Mouse (Mus musculus) adrenal gland, adult 2 months (tissue): ENCODE measurements around the gene Arrdc1. TPM values are rescaled to one million over a fixed set of nuclear protein-coding genes. Genes with fewer than 3 reads are reported as not detected.

Source experiments
- DNase-seq: peaks from one replicate; pipeline ENCODE4 v3.0.0; 2021
- polyA plus RNA-seq: library from polyadenylated mRNA; depleted of rRNA; stranded (reverse); fragments of >200 nt; gene quantifications from 2 replicates; pipeline ENCODE4 v1.2.3, GENCODE M21; 2012
- total RNA-seq, 2 experiments: library from RNA; stranded (reverse); gene quantifications; 2 replicates each; pipeline ENCODE4 v1.2.3; 2021

Gene Arrdc1
- total and polyA plus RNA-seq, 3 experiments: 12.8 to 50.6 (median 15.9) TPM

- DNase-seq: no peak
Observed at GRCm38 (mm10) chr2:24923561-24923960, 11.5 kb downstream of the Arrdc1 start.

GRCm38 (mm10) chr2:24919839-24920175 lies 15.2 kb downstream of the Arrdc1 start:
- DNase-seq: no peak

DNA sequence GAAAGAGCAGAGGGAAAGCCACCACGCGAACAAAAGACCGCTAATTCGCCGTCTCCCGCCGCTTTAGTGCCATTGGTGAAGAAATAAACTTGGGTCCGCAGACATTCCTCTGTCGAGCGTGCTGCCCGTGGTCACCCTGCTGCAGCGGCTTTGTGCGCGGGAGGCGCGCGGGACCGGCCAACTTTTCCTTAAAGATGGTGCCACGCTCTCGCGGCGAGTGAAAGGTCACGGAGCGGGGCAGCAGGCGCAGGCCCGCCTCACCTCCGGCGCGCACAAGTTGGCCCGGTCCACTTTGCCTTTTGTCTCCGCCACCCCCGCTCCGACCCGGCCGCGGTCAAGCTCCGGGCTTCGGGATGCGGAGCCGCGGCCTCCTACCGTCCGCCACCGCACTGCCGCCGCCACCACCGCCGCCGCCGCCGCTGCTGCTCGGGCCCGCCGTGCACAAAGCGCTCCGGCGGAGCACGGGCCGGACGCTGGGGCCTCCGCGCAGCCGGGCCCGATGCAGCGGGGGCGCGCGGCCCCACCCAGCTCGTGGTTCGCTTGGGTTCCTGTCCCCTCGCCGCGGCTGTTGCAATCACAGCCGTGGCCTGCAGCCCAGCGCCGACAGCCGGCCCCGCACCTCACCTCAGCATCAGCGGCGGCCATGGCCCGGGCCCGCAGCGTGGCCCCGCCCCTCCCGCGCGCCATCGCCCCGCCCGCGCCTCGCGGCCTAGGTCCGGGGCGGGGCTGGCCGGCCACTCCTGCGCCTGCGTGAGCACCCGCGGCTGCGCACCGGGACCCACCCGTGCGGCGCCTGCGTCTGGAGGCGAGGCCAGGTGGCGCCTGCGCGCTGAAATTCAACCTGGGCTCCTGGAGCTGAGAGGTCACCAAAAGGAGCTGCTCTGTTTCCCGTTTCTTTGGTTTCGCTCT lies 15.9 kb downstream of the Arrdc1 start, which contains the start of gene Ehmt1:
Gene Ehmt1 (minus strand): TSS at position 685 of the 909 bp plus-strand sequence.
- DNase-seq: peak; percentile 98

DNA sequence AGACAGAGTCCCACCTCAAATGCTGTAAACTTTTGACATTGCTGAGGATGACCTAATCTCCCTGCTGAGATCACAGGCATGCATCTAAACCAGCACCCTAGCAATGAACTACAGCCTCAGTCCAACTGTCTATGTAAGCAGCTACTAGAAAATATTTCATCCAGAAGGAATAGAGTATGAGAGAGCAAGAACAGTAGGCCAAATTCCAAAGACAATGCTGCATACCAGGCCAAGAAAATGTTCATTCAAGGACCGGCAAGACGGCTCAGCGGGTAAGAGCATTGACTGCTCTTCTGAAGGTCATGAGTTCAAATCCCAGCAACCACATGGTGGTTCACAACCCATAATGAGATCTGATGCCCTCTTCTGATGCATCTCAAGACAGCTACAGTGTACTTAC lies 20.3 kb downstream of the Arrdc1 start:
- DNase-seq: no peak

DNA sequence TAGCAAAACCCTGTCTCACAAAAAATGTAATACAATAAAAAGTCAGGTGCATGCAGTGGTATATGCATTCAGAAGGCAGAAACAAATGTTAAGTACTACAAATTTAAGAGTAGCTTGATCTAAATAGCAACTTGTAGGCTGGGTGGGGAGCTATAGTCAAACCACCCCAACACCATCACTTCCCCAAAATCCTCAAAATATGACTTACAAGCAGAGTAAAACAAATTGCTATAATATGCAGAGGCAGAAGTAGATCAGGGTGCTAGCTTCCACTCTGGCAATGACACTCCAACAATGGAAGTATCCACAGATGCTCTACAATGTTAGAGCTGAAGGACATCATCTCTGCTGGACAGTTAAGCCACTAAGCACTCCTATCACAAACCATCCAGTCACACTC lies 22.5 kb downstream of the Arrdc1 start:
- no peak for DNase-seq

DNA sequence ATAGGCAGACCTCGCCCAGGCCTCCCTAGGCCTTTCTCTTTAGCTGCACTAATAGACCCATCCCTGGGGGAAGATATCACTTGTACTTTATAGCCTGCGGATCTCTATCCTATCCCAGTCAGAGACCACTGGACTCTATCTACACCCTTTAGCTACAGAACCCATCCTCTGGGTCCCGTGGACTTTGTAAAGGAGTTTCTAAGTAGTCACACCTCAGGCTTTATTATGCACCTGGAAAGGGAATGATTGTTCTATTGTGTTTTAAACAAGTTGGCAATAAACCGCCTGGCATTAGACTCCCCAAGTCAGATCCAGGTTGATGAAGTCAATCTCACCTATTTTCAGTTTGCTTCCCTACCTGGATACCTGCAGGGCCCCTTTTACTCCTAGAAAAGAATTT lies 22.9 kb downstream of the Arrdc1 start:
- no peak for DNase-seq

DNA sequence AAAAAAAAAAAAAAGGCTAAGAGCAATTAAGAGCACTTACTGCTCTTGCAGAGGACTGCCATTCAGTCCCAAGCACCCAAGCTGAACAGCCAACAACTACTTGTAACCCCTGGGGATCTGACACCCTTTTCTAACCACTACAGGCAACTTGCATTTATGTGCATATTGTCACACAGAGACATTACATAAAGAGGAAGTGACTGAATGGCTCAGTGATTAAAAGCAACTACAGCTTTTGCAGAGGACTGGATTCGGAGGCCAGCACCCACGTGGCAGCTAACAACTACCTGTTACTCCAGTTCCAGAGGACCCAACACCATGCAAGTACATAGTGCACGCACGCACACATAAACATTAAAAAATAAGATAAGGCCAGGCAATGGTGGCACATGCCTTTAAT lies 24.6 kb downstream of the Arrdc1 start:
- no peak for DNase-seq

- DNase-seq: no peak
Observed at GRCm38 (mm10) chr2:24905653-24906155, 29.3 kb downstream of the Arrdc1 start.

DNA sequence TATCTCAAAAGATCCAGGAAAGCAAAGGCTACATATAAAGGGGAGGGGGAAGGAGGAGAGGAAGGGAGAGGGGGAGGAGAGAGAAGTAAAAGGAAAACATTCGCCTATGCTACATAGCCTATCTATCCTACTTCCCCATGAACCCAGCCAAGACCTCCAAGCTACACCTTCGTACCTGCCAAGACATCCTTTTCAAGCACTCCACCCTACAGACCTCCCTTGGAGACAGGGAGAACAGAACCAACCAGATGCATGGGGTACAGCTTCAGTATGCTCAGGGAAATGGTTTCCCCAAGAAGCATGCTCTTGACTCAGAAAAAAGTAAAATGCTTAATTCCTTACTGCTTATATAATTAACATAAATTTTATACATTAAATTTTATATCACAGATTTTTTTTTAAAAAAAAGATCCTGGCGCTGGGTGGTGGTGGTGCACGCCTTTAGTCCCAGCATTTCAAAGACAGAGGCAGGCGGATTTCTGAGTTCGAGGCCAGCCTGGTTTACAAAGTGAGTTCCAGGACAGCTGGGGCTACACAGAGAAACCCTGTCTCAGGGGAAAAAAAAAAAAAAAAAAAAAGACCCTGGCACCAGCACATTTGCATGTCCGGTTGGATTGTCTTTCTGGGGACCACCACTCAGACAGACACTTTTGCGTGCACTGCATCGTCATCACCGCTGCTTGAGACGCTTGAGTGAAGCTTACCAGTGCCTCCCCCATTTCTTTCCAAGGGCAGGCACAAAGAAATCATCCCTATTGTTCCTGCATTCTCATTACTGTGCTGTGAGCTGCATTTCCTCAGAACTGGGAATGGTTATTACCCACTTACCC lies 30.0 kb downstream of the Arrdc1 start:
- DNase-seq: no peak

- DNase-seq: no peak
Observed at GRCm38 (mm10) chr2:24902999-24903398, 32.1 kb downstream of the Arrdc1 start.

GRCm38 (mm10) chr2:24901055-24901454 lies 34.0 kb downstream of the Arrdc1 start:
- no peak for DNase-seq

- DNase-seq: no peak
Observed at GRCm38 (mm10) chr2:24899292-24899691, 35.8 kb downstream of the Arrdc1 start.

GRCm38 (mm10) chr2:24896761-24897160 lies 38.3 kb downstream of the Arrdc1 start:
- no peak for DNase-seq

GRCm38 (mm10) chr2:24894211-24894610 lies 40.8 kb downstream of the Arrdc1 start:
- no peak for DNase-seq

DNA sequence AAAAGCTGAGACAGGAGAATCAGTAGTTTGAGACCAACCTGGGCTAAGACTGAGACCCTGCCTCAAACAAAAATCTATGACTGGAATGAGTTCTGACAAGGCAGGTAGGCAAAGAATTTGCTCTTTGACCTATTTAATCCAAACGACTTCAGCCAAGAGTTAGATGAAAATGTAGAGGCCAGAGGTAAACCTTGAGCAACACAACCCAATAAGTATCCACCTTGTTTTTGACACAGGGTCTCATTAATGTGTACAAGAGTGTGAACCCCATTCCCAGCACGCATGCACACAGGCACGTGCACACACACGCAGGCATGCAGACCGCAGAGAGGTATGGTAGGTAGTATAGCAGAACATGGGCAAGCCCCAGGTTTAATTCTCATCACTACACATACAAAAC lies 42.7 kb downstream of the Arrdc1 start:
- no peak for DNase-seq

DNA sequence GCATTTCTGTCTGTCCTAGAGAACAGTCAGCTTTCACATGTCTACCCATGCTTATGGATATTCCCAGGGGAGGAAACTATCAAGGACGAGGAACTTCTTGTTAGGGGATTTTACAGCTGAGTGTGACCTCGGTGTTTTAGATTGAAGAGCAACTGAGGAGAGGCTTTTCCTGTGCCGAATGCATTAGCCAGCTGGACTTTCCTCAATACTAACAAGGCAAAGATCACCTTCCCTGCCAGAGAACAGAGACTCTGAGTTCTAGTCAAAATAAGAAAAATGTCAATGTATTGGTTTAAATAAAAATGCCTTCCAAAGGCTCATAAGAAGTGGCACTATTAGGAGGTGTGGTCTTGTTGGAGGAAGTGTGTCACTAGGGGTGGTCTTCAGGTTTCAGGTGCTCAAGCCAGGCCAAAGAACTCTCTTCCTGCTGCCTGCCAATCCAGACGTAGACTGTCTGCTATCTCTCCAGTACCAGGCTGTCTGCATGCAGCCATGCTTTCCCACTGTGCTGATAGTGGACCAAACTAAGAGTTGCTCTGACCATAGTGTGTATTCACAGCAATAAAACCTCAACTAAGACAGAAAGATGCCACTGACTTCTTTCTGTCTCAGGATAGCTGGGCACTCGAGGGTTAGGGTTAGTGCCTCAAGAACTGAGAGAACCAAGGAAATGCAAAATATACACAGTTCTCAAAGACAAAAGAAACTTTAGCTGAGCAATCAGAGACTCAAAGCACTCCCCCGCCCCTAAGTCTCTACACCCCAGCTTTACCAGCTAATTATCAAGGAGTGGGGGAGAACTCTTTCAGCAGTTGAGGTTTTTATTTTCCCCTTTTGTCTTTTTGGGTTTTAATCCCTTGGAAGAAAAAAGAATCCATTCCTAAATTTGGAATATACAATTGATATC lies 44.3 kb downstream of the Arrdc1 start:
- DNase-seq: no peak

- DNase-seq: no peak
Observed at GRCm38 (mm10) chr2:24888895-24889294, 46.2 kb downstream of the Arrdc1 start.

DNA sequence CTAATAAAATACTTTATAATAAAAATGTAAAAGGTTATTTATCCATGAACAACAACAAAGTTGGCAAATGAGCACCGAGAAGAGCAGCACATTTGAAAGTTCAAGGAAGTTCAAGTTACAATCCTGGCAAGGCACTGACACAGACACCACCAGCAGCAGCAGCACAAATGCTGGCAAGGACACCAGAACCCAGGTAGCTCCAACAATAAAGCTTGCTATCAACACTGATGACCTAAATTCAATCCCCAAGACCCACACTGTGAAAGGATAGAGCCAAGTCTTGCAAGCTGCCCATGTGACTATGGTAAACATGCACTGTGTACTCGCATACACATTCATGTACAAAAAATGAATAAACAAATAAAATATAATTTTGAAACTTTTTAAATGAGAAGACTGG lies 54.4 kb downstream of the Arrdc1 start:
- DNase-seq: no peak
